Mouse (Mus musculus): ENCODE measurements around the gene Mertk.
A peak's percentile ranks its signal among the peaks of the same experiment; 100 is the strongest.

Mertk gene

GRCm38 (mm10) chr2:128765787-128766186 is 67.0 kb downstream of the Mertk start:
- DNase-seq (ENCODE audit: low spot score in 2 of 2) = no peak

GRCm38 (mm10) chr2:128768545-128769247 is 69.9 kb downstream of the Mertk start:
- no peak for DNase-seq (ENCODE audit: low spot score in 2 of 2)

DNA sequence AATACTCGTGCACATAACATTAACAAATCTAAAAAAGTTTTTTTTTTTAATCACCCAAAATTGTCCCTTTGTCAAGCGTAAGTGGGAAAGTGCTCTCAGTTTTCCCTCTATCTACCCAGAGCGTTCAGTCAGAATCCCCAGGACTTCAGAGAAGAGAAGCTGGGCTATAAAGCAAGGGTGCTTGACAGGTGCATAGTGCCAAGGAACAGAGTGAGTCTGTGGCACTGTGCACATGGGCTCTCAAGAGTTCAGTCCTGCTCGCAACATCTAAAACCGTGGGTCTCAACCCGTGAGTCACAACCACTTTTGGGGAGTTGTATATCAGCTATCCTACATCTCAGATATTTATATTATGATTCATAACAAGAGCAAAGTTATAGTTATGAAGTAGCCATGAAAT is 71.8 kb downstream of the Mertk start:
- no peak for DNase-seq (ENCODE audit: low spot score in 2 of 2)

GRCm38 (mm10) chr2:128771048-128771447 is 72.3 kb downstream of the Mertk start:
- no peak for DNase-seq (ENCODE audit: low spot score in 2 of 2)

DNA sequence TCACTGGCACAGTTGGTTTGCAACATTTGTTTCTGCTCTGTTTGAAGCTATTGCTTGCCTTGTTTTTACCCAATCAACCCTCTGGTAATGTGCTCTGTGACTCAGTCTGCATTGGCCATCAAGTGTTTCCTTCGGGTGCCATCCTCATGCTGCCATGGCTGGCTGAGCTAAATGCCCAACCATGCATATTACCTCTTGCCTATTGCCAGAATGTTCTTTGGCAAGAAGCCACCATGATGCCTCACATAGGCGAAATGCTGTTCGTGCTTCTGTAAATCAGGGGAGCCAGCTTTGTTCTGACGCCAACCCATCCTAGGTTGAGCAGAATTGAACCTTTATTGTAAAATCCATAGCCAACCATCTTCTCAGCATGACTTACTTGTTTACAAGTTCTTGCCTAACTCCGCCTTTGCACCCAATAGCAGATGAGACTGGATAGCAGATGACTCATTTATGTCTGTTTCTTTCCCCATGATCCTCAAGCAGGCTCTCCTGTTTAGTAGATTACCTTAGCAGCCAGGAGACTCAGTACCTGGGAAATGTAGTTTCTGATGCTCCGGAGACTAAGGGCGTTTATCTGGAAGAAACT is 73.1 kb downstream of the Mertk start:
- DNase-seq (ENCODE audit: low spot score in 2 of 2) = no peak

- DNase-seq (ENCODE audit: low spot score in 2 of 2) = no peak
Observed at GRCm38 (mm10) chr2:128782231-128782630, 83.5 kb downstream of the Mertk start.

GRCm38 (mm10) chr2:128783660-128784345 is 85.0 kb downstream of the Mertk start:
- DNase-seq (ENCODE audit: low spot score in 2 of 2) = no peak

- DNase-seq (ENCODE audit: low spot score in 2 of 2) = no peak
Observed at GRCm38 (mm10) chr2:128784814-128785213, 86.1 kb downstream of the Mertk start.

DNA sequence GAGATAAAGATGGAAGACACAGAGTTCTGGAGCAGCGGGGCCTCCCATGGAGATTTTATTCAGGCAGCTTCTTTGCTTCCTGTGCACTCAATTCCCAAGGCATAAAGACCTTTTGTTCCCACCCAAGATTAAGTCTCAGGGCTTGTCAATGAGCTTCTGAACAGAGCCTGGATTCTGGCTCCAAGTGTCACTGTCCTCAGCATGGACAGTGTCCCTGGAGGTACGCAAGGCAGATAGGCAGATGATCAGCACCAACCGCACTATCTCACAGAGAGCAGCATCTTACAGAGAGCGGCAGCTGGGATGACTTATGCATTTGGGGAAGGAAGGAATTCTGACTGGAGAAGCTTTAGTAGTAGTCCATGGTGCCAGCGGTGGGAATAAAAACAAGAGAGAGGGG is 87.6 kb downstream of the Mertk start:
- no peak for DNase-seq (ENCODE audit: low spot score in 2 of 2)

DNA sequence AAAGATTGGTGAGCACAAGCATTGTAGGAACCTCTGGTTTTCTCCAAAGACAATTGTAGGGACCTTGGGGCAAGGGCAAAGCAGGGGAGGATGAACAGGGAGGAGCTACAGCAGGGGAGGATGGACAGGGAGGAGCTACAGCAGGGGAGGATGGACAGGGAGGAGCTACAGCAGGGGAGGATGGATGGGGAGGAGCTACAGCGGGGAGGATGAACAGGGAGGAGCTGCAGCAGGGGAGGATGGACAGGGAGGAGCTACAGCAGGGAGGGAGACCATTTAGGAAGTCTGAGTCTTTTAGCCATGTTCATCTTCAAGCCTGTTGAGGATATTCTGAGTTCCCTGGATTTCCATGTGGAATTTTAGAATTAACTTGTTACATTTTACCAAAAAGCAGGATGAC is 88.0 kb downstream of the Mertk start:
- no peak for DNase-seq (ENCODE audit: low spot score in 2 of 2)

- no peak for DNase-seq (ENCODE audit: low spot score in 2 of 2)
Observed at GRCm38 (mm10) chr2:128787805-128788204, 89.0 kb downstream of the Mertk start.

DNA sequence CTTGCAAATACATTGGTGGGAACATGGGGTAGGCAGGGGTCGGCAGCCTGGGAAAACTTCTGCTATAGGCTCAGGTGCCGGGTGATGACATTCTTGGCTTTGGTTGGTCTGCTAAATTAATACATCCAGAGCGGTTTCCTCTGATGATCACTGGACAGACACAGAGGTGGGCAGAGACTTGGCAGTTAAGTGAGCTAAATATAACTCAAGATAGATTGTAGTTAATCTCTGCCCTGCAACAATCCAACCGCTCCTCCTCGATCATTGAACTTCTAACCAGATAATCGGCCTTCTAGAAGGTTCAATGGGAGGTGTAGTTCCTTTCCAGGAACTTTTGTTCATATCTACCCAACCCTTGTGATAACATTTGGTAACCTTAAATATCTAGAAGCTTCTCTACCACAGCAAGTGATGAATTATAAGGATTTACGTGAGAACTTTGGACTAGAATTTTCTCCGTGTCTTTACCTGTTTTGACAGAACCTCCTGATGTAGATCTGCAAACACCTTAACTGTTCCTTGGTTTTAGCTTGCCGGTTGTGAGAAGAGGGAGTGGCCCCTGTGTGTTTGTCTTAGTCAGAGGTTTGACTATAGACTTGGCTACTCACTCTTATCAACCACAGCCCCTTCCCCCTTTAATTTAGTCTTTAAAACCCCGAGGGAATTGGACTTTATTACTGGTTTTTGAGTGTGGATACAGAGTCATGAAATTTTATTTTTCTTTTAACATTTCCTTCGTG is 92.3 kb downstream of the Mertk start:
- DNase-seq (ENCODE audit: low spot score in 2 of 2) = no peak

DNA sequence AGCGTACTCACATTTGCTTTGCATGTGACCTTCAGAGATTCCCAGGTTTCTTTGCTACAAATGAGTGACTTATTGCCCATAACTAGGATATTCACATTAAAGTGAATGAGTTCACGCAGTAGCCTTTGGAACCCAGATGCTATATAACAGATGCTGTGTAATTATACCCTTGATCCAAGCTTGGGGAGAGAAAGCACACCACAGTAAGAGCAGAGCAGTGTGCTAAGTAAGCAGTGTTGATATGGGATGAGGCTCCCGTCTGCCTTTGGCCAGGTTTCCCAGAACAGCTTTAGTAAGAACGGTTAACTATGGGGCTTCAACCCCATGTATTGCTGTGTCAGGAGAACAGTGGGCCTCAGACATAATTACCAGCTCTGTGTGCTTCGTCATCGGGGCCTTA is 95.2 kb downstream of the Mertk start:
- no peak for DNase-seq (ENCODE audit: low spot score in 2 of 2)

- DNase-seq (ENCODE audit: low spot score in 2 of 2) = no peak
Observed at GRCm38 (mm10) chr2:128796463-128796862, 97.7 kb downstream of the Mertk start.

DNA sequence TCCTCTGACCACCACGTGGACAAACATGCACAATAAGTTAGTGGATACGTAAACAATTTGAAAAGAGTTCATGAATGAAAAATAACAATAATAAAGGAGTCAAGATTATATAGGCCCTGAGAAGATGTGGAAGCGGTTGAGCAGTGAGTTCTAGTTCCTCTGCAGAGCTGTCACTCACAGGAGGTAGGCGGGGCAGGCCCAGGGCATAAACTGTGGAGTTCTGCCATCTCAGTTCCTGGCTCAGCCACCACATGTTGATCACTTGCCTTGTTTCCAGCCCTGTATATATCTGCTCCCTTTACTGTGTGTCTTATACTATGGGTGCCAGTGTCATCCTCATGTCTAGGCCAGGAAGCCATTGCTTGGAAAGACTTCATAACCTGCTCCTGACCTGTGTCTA is 104.7 kb downstream of the Mertk start:
- DNase-seq (ENCODE audit: low spot score in 2 of 2) = no peak

- no peak for DNase-seq (ENCODE audit: low spot score in 2 of 2)
Observed at GRCm38 (mm10) chr2:128805341-128805740, 106.6 kb downstream of the Mertk start.

DNA sequence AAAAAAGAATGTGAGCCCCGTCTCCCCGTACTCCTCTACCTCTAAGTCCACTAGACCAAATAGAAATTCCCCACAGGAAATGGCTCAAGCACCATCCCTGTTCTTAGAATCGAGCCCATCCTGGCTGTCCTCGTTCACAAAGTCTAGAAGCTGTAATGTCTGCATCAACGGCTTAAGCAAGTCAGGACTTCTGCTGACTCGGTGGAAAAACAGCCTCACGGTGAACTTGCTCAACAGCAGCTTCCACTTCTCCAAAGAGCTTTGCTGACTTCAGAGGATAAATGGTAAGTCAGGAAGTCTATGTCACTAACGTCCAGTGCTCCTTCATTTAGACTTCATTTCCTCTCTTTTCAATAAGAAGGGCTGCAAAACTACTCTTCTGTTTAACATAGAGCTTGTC is 107.8 kb downstream of the Mertk start:
- DNase-seq (ENCODE audit: low spot score in 2 of 2) = no peak

DNA sequence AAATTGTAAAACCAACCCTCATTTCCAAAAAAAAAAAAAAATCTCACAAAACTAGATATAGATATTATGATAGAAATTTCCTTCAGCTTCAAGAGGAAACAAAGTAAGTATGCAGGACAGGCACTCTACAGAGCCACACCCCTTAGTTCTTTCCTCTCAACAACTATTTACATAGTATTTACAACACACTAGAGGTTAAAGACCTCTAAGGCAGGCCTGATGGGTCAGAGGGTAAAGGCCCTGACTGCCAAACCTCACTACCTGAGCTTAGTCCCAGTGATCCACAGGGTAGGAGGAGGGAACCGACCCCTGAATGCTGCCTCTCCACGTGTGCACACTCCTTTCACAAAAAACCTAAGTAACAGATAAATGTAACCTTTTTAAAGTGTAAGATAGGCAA is 114.0 kb downstream of the Mertk start:
- no peak for DNase-seq (ENCODE audit: low spot score in 2 of 2)

GRCm38 (mm10) chr2:128816311-128816710 is 117.6 kb downstream of the Mertk start:
- no peak for DNase-seq (ENCODE audit: low spot score in 2 of 2)

DNA sequence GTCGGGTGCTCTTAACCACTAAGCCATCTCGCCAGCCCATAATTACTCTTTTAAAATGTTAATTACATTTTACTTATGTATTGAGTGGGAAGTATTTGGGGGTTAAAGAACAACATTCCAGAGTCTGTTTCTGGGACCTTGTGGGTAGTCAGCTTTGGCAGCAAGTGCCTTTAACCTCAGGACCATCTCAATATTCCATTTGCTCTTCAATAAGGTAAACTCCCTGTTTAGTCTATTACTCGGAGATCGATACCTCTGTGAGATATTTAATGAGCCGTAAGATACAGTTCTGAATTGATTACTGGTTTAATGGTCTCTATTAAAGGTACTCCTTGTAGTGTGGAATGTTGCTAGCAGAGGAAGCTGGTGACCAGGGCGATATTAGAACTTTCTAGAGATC is 118.2 kb downstream of the Mertk start:
- DNase-seq (ENCODE audit: low spot score in 2 of 2) = no peak

- peak in 1 of 2 experiments; percentile 88 for DNase-seq (ENCODE audit: low spot score in 2 of 2)
Observed at GRCm38 (mm10) chr2:128817387-128817785, 118.6 kb downstream of the Mertk start.
